Mouse (Mus musculus) heart, adult 8-10 months (tissue): ENCODE measurements around the gene Gm12216. TPM values are rescaled to one million over a fixed set of nuclear protein-coding genes. Genes with fewer than 3 reads are reported as not detected.
A peak's percentile ranks its signal among the peaks of the same experiment; 100 is the strongest.
"Not testable (repeated sequence)": the region's sequence is repeated elsewhere in the genome, so short reads cannot be mapped to it uniquely, and the experiment has no call there.

Experiments
- DNase-seq: peaks from one replicate; pipeline ENCODE4 v3.0.0; 2022; ENCODE audit warnings: low spot score
- total RNA-seq, 4 experiments: library from RNA; stranded (reverse); gene quantifications; 2 replicates each; pipeline ENCODE4 v1.2.4; 2022

Gm12216 gene
- total RNA-seq, 4 experiments from 2014 or later: 1.2 to 3.0 (median 2.1) TPM

- DNase-seq: not testable (repeated sequence)
Observed at GRCm38 (mm10) chr11:53873909-53874704, 15.1 kb upstream of the Gm12216 start.

GRCm38 (mm10) chr11:53871786-53872507 is 12.9 kb upstream of the Gm12216 start:
- no peak for DNase-seq

GRCm38 (mm10) chr11:53869172-53869571 is 10.1 kb upstream of the Gm12216 start:
- no peak for DNase-seq

GRCm38 (mm10) chr11:53868323-53868722 is 9.3 kb upstream of the Gm12216 start:
- not testable (repeated sequence) for DNase-seq

DNA sequence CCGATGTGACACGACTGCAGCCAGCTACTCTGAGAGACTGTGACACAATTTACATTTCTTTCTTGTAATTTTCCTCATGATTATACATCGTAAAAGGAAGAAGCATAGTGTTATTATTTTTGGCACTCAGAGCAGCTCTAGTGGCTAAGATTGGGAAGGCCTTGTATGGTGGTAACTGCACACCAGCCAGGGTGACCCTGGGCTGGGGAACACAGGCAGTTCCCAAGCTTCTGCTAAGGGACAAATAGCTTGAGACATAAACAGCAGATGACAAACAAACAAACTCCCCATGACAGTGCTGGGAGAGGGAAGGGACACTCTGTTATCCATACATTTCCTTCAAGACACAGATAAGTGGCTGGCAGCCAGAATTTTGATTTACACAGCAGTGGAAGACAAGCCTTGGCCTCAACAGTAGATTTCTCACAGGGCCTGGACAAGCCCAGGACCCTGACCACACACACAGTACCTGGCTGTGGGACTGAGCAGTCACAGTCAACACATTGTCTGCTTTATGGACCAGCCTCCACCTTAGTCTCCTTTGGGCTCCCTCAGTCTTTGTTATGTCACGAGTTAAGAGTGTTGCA is 5.8 kb upstream of the Gm12216 start:
- DNase-seq: not testable (repeated sequence)

DNA sequence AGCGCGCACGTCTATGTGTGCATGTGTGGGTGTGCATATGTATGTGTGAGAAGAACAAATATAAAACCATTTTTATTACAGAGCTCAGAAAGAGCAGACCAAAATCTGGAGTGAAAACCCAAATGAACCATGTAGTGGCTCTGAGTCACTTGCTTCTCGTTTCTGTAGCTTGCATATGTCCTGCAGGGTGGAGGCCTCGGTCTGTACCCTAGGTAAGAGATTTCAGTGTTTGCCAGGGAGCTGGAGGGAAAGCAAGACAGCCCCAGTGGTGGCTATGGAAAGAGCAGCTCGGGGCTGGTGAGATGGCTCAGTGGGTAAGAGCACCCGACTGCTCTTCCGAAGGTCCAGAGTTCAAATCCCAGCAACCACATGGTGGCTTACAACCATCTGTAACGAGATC is 1.9 kb upstream of the Gm12216 start:
- not testable (repeated sequence) for DNase-seq

DNA sequence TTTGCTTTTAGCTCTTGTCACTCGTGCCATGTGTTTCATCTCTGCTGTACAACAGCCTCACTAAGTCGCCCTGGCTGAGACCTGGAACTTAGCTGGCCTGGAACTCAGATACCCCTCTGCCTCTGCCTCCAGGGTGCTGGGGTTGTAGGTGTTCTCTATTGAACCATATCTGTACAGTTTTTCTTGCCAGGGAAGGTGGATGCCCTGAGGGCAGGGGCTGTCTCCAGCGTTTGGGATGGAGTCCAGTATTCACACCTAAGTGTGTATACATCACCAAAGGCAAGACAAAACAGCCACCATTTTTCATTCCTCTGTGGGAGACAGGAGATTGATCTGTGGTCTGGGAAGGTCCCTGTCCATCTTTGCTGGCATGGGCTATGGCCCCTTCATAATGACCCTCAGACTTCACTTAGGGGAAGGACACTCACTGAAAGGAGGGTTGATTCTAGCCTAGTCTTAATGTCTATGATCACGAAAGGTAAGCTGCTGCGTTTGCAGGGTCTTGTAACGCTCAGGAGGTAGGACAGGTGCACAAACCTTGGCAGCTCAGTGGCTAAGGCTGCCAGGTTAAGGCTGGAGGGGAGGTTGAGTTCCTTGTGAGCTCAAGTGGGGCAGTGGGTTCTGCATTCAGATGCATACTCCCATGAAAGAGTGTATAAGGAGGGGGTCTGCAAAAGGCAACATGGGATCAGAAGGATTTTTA is 847 bp downstream of the Gm12216 start:
- no peak for DNase-seq

GRCm38 (mm10) chr11:53853665-53854064 is 5.4 kb downstream of the Gm12216 start:
- DNase-seq: peak; percentile 55

GRCm38 (mm10) chr11:53851795-53852194 is 7.3 kb downstream of the Gm12216 start:
- DNase-seq: no peak

DNA sequence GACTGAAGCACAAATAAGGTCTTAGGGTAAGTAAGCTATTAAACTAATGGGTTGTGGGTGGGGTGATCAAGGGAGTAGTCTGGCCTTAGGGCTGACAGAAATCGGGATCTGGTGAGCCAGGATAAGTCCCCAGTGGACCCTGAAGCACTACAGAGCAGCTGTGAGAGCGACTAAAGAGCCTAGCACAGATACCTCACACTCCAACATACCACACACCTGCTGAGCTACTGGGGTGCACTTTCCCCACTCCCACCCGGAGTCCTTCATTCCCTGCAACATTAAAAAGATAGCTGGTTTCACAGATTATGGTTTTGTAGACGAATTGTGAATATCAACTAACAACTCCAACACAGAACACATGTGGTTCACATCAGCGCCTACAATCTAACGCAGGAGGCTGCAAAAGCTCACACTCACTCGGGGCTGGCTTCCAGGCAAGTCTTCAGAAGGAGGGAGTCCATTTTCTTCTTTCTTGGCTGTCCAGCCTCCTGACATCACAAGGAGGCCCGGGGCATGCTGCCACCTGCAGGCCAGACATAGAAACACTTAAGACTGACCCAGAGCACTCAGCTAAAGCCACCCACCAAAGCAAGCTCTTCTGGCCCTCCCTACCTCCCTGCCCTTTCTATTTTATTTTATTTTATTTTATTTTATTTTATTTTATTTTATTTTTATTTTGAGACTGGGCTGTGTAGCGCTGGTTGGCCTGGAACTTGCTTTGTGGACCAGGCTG is 9.3 kb downstream of the Gm12216 start:
- peak; percentile 79 for DNase-seq

GRCm38 (mm10) chr11:53845680-53846079 is 13.4 kb downstream of the Gm12216 start:
- DNase-seq: no peak

- no peak for DNase-seq
Observed at GRCm38 (mm10) chr11:53843106-53843505, 15.9 kb downstream of the Gm12216 start.

DNA sequence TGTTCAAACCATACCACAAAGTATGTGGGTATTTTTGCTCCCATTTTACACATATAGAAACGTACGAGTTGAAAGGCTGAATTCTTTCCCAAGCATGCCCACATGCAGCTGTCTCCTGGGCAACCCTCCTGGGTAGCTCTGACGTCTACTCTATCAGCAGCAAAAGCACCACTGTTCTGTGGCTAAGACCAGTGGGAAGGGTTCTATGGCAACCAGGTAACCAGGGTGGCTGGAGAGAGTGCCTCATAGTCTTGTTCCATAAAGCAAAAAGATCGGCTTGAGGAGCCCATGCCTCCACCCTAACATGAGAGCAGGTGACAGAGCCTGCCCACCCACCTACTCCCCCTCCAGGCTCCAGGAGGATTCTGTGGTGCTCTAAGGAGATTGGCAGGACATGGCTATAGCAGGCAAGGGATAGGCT is 16.9 kb downstream of the Gm12216 start:
- no peak for DNase-seq

- no peak for DNase-seq
Observed at GRCm38 (mm10) chr11:53841514-53841913, 17.5 kb downstream of the Gm12216 start.

DNA sequence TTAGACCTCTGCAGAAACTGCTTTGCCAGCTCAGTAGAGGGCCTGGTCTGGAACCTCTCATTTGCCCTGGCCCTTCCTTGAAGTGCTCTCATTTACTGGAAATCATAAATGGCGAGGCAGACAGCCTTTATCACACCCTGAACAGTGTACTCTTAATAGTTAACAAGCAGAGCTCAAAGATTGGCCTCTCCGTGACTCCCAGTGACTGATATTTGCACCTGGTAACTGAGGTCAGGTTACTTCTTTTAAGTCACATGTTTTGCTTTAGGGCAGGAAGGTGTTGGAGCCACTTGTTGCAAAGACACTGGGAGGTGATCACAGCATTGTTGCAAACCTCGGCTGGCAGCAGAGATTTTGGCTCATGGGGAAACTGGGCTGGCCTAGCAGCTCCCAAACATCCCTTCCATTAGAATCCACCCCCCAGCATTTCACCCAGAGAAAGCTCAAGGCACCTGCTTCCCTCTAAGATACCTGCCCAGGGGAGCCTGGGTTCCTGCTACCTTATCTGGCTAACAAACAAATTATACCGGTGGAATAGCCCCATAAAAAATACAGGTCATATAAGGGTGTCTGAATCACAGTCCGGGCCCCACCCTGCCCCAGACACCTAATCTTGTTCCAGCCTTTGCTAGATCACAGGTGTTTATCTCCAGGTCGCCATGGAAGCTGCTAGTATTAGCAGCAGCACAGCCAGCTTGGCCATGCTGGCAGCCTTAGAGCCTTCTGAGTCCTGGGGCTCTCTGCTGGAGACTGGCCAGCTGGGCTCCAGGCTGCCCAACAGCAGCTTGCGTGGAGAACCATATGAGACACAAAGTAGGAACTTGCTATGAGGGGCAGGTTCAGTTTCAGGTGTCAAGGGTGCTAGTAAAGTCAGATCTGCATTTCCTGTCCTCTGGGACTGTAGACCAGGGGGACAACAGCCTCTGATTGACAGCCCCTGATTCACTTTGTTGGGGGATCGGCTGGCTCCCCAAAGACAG is 19.1 kb downstream of the Gm12216 start:
- DNase-seq: no peak

DNA sequence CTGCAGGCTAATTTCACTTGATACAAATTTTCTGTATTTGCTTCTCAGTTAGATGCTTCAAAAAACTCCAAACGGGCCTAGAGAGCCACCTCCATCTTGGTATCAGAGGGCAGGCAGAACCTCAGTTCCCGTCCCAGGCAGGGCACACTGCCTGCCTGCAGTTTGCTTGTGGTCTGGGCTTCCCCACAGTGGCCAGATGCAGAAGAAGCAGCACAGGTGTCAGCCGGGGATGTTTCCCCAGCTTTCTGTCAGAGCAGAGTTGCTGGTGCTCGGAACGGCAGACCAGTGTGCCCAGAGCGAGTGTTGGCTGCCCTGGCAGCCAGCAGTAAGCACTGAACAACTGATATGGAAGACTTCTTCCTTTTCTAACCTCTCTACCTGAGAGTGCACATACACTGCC is 19.9 kb downstream of the Gm12216 start:
- no peak for DNase-seq

DNA sequence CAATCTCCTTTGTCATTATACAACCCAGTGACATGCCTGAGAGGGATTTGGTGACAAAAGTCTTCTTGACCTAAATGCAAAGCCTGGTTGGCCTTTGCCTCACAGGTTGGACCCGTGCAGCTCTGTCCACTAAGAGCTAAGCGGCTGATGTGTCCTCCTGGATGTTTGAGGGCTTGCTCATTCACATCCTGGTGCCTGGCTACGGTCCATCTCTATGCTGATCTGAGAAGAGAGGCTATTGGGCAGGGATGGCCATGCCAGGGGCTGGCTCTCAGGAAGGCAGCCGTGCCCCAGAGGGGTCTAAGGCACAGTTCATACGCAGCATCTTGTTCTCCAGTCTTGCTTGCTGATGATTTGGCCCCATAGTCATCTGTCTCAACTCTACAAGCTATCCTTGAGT is 21.3 kb downstream of the Gm12216 start:
- no peak for DNase-seq

GRCm38 (mm10) chr11:53835379-53836010 is 23.6 kb downstream of the Gm12216 start:
- DNase-seq: no peak

- DNase-seq: no peak
Observed at GRCm38 (mm10) chr11:53825409-53825808, 33.6 kb downstream of the Gm12216 start.

DNA sequence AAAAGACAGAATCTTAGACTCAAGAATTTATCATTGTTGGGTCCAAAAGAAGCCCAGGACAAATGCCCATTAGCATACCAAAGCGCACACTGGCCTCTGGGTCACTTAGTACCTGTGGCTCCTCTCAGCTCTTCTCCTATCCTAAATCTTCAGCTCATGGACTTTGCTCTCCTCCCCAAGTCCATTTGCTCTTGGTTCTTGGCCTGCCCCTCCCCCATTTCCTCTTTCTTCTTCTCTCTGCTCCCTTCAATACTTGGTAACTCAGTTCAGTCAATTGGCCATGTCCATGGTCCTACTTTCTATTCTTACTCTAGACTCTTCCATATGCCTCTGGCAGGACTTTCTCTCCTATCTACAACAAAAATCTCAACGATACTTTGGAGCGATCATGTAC is 37.1 kb downstream of the Gm12216 start:
- no peak for DNase-seq
